Mouse (Mus musculus) right cerebral cortex, postnatal 25 days (tissue): ENCODE data around the gene Zfp1.

Experiments
- DNase-seq: peaks from one replicate; pipeline ENCODE4 v3.0.0; 2022

Gene Zfp1

DNA sequence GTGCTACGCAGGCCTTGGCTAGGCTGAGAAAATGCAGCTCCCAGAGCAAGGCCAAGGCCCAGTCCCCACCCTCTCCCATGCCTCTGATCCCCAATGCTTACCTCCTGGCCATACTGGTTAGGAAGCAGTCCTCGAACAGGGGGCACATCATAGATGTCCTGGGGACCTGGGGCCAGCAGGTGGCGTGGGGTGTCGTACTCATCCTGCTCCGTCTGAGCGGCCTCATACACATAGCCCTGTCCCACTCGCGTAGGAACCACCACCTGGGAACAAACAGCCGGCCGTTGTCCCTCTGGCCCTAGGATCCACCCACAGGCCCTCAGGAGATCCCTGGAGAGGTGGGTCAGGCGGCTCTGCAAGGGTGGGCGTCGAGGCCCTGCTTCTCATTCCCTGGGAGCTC, 72.3 kb downstream of the Zfp1 start:
- DNase-seq = no peak

DNA sequence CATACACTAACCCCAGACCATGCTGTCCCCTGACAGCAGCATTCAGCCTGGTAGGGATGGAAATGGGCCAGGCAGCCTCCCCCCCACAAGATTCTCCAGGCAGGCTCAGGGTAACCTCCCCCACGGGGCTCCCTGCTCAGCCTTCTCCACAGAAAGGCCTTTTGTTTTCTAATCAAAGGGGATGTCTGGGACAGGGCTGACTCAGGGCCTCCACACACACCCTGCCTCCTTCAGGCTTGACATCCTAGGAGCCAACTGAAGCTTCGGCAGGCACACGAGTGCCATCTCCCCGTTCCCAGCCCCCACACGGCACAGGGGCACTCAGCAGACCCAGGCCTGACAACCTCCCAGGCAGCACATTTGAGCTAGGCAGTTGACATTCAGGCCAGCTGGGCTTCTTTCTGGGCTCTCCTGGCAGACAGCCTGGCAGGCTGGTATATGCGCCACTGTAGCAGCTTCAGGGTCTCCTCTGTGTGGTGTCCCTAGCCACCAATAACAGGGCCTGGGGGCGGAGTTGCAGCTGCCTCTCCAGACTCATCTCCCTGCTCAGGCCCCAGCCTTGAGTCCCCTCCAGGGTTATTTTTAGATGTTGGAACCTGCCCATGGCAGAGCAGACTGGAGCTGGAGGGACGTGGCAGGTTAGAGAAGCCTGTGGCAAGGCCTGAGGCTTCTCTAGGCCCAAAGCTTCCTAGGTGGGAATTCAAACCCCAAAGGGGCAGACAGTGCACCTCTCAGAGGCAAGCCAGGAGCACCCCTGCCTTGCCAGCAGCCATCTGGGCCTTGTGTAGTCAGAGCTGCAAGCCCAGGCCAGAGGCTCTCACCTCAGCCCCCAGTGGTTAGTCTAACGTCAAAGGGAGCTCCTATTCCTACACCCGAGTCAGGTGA, 73.6 kb downstream of the Zfp1 start:
- DNase-seq = peak; percentile 65

DNA sequence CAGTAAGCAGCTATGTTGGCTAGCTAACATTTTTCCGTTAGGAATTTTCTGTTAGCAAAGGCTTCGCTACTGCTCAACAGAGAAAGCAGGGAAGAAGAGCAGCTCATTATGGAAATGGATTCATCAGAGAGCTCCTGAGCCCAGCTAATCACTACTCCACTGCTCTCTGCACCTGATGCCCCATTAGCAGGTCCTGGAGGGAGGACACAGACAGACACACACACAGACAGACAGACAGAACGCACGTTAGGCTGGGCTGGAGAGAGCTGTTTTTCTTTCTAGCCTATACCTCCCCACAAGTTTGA, 74.2 kb downstream of the Zfp1 start:
- DNase-seq = no peak

DNA sequence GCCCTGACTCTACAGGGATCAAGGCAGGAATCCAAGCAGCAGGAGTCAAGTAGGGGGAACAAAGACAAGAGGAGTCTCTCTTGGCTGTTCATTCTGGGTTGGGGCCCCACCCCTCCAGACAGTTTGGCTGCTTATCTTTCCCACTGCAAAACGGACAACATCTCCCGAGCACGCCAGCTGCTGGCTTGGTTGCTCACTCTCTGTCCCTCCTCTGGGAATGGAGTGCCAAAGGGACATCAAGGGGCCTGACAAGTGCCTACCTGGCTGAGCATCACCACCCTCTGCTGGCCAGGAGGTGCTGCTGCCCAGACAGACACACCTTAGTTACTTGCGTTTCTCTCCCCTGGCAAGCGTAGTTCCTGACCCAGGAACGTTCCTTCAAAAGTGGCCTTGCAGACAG, 74.7 kb downstream of the Zfp1 start:
- DNase-seq = no peak

DNA sequence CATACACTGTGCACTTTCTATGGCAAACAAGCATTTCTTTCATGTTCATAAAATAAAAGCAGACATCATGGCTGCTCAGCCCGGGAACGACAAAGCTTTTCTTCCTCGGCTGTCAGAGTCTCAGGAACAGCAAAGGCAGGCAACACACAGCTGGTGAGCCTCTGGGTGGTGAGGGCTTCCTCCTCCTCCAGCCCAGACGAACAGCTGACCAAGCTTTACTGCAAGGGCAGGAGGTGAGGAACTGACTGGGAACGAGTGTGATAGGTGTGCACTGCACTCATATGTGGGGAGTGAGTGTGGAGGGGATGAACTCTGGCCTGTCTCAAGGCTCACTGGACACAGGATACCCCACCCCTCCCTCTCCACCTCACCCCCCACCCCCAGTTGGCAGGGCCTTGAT, 75.7 kb downstream of the Zfp1 start:
- no peak for DNase-seq

DNA sequence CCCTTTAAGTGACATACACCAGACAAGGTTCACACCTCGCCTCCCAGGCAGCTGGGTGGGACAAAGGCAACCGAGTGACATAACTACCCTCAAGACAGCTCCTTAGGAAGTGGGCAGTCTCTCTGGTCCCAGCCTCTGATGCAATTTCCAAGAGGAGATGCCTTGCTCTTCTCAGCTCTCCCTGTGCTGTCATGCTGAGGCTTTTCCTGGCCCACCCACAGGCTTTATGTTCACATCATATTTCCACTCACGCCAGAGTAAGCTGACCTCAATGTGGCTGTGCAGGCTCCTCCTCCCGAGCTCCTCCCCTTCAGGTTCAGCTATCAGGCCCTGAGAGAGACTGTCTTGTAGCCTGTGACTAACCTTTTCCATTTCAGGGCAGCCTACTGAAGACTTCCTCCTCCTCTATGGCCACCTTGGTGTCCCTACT, 76.9 kb downstream of the Zfp1 start:
- no peak for DNase-seq
